Mouse (Mus musculus): Measurements from ENCODE around the gene Psors1c2.
"Not testable (repeated sequence)": the region's sequence is repeated elsewhere in the genome, so short reads cannot be mapped to it uniquely, and the experiment has no call there.

Psors1c2 gene
- long read RNA-seq, experiment 1 = 0 reads
- long read RNA-seq, experiment 2 = 0 reads

DNA sequence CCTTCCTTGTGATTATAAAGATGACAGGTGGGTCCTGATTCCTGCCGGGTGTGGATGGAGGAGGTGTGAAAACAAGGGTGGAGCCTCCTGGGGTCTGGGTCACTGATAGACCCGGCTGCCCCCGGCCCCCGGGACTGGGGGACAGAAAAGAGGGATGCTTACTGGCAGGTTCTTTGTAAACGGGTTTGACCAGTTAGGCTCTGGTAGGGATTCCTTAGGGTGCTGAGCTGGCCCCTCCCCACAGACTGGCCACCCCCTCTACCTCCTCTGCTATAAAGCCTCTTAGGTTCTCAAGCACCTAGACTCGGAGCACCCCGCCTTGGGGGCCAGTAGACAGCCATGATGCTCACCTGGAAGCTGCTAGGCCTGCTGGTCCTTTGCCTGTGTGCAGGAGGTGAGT is at the start of gene Psors1c2:
Gene Psors1c2 (plus strand): TSS at position 301 of the 400 bp plus-strand sequence.
- intact Hi-C loops (cut with DNase I) = no loop called here

DNA sequence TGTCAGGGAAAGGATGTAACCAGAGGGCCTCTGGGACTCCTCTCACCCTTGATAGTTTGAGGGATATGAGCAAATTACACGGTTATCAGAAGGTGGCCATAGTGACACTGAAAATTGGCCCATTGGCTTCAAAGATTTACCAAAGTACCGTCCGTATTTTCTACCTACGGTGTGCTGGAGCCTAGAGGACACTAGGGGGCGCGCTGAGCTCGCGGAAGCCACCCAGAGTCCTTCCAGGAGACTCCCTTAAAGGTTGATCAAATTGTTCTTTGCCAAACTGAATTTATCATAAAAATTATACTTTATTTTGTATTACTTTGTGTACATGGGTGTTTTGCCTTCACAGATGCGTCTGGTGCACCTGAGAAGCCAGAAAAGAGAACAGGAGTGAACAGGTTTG is 48.9 kb upstream of the Psors1c2 start:
- intact Hi-C loops (cut with DNase I) = no loop called here

DNA sequence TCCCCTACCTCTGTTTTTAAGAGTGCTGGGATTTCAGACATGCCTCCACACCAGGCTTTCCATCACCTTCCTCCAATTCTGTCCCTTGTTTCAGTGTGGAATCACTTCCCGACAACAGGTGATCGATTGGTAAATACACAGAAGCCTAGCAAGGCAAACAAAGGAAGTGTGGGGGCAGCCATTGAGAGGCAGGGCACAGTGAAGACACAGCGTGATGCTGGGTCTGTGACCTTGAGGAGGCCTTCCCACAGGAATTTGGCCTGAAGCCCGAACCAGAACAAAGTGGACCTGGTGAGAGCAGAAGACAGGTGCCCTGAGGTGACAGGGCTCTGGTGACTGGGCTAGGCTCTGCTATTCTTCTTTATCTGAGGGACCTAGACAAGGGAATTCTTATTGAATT is 47.3 kb upstream of the Psors1c2 start:
- intact Hi-C loops (cut with DNase I) = no loop called here

DNA sequence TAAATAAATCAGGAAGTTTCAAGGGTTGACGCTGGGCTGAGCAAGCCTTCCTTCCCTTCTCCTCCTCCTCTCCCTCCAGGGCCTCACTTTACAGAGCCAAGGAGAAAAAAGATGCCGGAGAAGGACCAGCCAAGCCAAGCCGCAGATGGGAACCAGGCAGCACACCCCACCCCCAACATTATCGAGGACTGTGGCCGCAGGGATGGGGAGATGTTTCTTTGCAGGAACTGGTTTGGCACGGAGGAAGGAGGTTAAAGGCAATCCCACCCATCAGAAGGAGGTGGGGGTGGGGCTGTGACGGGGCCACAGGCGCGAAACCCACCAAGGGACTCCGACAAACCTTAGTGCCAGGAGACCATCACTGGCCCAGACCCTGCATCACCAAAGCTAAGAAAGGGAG is 46.3 kb upstream of the Psors1c2 start:
- intact Hi-C loops (cut with DNase I) = no loop called here

DNA sequence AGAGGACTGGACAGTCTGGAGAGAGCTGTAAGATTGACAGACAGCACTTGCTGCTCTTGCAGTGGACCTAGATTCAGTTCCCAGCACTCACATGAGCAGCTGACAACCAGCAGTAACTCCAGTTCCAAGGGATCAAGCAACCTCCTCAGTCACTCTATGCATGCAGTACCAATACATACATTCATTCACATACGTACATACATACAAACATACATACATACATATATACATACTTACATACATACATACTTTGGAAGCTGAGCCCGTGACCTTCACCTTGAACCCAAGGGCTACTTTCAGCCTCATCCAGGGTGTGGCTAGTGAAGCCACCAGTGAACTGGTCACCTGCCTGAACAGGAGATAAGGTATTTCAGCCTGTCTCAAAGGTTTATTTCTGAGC is 45.0 kb upstream of the Psors1c2 start:
- intact Hi-C loops (cut with DNase I) = no loop called here

DNA sequence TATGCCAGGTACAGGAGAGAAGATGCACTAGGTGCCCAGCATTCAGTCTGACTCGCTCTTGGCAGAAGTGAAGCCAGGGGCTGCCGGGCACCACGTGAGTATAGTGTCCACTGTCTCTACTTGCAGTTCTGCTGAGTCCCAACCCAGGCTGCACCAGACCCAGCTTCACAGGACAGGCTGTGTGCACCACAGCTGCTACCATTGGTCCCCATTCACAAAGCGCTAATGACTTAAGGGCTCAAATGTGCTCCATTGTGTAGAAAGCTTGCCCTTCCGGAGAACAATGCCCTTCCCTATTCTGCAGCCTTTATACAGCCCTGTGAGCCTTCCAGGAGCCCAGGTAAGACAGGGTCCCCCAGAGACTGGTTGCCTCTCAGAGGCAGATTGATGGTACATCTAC is 42.7 kb upstream of the Psors1c2 start:
- intact Hi-C loops (cut with DNase I) = no loop called here

DNA sequence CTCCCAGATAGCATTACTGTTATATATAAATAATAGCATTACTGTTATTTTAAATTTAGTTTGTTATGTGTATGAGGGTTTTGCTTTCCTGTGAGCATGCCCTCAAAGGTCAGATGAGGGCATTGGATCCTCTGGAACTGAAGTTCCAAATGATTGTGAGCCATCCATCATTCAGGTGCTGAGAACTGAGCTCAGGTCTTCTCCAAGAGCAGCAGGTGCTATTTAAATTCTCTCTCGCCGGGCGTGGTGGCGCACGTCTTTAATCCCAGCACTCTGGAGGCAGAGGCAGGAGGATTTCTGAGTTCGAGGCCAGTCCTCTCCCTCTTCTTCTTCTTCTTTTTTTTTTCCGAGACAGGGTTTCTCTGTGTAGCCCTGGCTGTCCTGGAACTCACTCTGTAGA is 35.9 kb upstream of the Psors1c2 start:
- intact Hi-C loops (cut with DNase I) = no loop called here

DNA sequence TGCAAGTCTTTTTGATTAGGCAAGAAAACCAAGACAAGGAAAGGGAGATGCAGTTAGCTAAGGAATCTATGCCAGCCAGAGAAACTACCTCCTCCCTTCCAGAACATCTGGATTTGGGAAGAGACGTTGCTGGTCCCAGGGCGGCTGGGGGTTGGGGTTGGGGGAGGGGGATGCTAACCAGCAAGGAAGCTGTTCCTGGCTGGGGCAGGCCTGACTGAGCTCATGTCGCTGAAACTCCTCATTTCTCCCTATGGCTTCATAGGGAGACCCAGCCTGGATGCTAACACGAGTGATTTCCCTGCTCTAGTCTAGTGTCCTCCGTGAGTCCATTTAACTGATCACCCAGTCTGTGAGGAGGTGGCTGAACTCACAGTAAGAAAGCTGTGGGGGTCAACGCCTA is 30.8 kb upstream of the Psors1c2 start:
- intact Hi-C loops (cut with DNase I) = no loop called here

DNA sequence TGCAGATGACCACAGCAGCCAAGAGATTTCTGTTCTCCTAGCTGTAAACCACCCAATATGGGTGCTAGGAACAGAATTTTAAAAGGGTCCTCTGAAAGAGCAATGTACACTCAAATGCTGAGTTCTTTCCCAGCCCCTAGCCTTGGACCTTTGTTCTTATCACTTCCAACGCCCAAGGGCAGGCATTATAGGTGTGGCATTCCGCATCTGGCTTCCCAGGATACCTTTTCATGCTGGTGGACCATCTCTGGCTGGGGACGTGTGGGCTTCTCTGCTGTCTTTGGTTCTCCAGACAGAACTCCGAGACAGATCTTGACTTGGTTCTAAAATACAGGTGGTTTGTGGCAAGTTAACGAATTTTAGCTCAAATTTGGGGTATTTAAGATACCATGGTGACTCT is 30.2 kb upstream of the Psors1c2 start:
- intact Hi-C loops (cut with DNase I) = no loop called here

DNA sequence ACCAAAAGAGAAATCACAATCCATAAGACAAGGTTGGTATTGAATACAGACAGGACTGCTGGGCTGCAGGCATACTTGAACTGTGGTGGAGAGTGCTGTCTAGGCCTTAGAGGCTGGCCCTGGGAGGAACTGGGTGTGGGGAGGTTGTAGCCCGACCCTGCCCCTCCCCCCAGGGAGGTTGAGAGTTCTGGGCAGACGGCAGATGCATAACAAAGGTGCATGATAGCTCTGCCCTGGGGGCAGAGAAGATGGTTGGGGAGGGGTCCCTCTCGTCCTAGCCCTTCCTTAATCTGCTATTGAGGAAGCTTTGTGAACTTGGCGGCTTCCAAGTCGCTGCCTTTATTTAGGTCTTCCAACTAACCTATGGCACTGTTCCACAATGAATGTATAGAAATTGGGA is 29.2 kb upstream of the Psors1c2 start:
- intact Hi-C loops (cut with DNase I) = no loop called here

DNA sequence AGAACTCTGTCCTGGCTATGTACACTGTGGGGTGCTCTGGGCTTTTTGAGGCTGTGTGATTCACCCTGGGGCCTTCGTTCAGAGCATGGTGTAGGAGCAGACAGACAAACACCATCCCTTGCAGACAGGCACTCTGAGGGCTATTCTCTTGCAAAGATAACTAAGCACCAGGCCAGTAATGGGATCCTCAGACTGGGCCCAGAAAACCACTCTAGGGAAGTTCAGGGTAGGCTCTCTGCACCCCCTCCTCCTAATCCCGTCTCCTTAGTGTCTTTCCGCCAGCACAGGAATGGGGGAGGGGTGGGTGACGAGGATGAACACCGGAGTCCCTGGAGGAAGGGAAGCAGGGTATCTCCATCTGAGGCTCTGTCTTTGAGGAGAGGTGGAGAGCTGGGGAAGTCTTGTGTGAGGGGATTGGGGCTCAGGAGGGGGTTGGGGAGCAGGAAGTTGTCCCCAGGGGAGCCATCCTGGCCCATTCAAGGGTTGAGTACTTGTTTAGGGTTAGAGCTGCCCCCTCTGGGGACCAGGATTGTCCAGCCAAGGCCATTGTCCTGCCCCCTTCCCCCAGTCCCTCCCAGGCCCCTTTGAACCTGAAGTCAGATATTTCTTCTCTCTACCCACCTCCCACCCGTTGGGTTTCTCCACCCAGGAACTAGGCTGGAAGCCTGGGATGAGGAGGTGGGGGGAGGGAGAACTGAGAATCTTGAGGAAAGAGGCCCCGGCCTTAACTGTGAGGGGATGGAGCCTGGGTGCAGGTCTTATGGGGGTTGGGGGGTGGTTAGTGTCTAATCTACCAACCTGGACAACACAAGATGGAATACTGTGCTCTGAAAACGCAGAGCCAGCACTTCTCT is 28.1 kb upstream of the Psors1c2 start:
- intact Hi-C loops (cut with DNase I) = no loop called here

DNA sequence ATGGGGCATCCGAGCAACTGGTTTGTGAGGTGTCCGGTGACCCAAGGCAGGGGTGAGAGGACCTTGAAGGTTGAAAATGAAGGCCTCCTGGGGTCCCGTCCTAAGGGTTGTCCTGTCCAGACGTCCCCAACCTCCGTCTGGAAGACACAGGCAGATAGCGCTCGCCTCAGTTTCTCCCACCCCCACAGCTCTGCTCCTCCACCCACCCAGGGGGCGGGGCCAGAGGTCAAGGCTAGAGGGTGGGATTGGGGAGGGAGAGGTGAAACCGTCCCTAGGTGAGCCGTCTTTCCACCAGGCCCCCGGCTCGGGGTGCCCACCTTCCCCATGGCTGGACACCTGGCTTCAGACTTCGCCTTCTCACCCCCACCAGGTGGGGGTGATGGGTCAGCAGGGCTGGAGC is 27.2 kb upstream of the Psors1c2 start, which contains the start of gene Pou5f1:
Gene Pou5f1 (plus strand): TSS at position 243 of the 400 bp plus-strand sequence.
- intact Hi-C loops (cut with DNase I) = no loop called here

DNA sequence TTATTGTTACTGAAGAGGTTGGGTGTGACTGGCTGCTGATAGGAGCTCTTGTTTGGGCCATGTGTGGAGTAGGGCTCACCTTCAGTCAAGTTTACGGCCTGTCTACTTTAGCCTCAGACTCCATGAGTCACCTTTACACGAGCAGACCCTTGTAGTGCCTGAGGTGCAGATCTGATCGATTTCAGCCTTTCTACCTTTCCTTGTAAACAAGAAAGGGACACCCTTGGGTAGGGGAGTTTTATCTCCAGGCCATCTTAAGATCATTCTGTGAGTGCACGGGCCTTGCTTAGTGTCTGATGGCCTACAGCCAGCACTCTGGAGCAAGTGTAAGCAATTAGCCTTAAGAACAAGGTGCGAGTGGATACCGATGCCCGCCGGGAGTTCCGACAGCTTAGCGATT is 26.1 kb upstream of the Psors1c2 start:
- intact Hi-C loops (cut with DNase I) = no loop called here

DNA sequence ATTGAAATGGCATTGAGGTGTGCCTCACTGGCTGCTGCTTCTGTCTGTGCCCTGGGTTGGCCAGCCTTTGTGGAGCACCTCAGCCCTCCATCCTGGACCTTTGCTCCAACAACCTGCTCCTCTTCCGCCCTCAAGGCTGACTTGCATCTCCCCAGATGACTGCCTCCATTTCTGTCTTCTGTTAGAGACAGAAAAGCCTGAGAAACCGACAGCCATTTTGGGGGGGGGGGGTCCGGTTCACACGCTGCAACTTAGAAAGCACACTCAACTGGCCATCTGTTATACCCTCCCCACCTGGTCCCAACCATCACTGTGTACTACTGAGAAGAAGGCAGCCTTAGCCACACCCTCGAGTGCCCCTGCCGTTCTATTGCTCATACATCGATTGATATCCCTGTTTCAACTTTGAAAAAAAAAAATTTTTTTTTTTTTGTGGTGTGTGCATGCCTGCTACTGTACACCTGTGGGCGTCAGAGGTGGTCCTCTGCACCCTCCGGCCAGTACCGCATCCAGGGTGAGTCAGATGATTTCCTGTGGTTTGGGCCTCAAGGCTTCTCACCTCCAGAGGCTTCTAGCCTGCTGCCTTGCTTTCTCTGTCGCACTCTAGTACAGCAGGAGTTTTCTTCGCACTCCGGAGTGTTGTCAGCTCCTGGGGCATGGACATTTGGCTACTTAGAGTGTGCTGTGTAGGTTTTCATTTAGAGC is 25.3 kb upstream of the Psors1c2 start:
- intact Hi-C loops (cut with DNase I) = no loop called here

DNA sequence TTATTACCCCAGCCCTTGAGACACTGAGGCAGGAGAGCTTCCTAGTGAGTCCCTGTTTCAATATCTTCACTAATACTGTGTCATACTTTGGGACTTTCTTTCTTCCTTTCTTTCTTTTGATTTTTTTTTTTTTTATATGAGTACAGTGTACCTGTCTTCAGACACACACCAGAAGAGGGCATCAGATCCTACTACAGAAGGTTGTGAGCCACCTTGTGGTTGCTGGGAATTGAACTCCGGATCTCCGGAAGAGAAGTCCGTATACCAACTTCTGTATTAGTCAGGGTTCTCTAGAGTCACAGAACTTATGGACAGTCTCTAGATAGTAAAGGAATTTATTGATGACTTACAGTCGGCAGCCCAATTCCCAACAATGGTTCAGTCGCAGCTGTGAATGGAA is 24.7 kb upstream of the Psors1c2 start:
- intact Hi-C loops (cut with DNase I) = not testable (repeated sequence)

DNA sequence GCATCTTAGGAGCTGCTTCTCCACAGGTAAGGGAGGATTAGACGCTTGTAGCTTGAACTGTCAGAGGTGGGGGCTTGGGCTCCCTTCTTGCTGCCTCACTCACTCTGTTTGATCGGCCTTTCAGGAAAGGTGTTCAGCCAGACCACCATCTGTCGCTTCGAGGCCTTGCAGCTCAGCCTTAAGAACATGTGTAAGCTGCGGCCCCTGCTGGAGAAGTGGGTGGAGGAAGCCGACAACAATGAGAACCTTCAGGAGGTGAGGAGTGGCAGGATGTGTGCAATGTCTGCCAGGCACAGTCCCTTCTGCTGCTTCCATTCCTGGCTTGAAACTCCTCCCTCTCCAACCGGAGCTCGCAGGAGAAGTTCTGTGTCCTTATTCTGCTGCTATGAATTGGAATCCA is 23.7 kb upstream of the Psors1c2 start:
- intact Hi-C loops (cut with DNase I) = no loop called here

DNA sequence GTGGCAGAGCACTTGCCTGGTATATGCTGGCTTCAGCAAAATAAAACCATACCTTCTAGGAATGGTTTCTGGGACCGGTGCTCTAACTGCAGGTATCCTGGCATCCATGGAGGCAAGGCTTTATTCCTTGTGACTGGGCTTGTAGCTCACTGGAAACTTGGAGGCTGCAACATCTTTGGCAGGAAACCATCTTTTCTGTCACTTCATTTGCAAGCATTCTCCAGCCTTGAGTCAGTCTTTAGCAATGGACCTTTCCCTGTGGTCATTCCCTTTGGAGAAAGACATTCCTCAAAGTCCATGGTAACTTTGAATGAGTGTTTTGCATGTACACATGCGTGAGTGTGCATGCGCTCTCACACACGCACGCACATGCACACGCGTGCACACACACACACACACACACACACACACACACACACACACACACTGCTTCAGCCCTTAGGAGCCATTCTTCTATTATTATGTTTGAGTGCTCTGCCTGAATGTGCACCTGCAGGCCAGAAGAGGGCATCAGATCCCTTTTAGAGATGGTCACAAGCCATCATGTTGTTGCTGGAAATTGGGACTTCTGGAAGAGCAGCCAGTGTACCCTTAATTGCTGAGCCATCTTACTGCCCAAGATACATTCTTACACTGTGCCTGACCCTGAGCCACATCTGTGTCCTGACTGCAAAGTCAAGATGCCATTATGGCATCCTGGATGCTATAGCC is 19.9 kb upstream of the Psors1c2 start:
- intact Hi-C loops (cut with DNase I) = no loop called here

DNA sequence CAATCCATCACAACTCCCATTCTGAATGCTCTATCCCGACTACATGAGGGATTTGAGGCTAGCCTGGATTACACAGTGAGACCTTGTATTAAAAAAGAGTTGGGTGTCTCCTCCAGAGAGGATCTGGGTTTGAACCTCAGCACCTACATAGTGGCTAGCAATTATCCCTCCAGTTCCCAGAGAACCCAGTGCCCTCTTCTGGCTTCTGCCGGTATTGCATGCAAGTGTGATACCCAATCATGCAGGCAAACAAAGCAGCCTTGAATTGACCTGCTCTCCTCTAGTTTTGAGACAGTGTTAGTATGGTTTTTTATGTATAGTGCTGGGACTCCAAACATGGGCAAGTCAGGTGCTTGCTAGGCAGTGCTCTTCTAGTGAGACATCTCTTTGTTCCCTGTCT is 19.1 kb upstream of the Psors1c2 start:
- intact Hi-C loops (cut with DNase I) = no loop called here

DNA sequence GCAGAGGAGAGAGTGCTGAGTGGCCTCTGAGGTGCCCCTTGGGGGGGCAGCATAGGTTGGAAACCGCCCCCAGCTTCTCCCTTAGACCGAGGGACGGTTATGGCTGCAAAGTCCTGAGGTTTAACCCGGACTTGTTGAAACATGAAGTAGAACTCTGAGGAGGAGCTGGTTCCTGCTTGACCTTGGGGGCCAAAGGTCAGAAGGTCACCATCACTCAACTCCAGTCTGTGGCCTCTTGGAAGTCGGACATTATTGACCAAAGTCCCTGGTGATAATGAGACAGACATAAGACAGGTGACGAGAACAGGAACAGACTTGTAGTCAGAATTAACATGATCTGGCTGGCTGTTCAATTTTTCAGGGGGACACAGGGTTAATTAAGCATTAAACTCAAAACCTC is 18.2 kb upstream of the Psors1c2 start:
- intact Hi-C loops (cut with DNase I) = no loop called here

DNA sequence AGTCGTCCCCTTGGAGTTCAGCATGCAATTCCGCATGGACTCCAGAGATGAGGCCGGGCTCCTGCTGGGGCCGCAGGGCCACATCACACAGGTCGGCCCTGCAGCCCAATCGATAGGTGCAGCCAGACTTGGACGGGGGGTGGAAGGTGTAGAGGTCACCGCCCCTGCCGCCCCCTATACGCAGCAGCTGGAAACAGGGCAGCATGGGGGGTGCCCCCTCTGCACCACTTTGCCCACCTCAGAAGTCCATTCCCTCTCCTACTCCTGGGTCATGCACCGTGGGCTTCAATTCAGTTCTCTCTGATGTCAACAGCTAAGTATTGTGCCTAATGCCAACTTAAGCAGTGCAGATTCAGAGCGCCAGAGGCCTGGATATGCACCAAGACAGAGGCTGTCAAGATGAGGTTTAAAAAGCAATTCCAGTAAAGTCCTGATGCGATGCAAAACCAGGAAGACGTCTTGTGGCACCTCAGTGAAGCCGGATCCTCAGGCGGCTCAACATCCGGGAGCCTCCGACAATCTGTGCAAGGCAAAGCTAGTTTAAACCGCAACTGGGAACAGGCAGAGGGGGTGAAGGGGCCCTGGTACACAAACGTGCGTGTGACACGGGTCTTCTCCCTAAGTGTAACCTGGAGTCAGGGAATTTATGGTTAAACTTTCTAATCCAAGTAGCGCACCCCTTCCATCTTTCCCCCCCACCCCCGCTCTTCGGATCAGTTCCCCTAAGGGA is 16.9 kb upstream of the Psors1c2 start:
- intact Hi-C loops (cut with DNase I) = no loop called here
